Mouse (Mus musculus) lung, postnatal 4 days (tissue): Measurements from ENCODE around the gene 9530003J23Rik.
A peak's percentile ranks its signal among the peaks of the same experiment; 100 is the strongest.
"Not testable (repeated sequence)": the region's sequence is repeated elsewhere in the genome, so short reads cannot be mapped to it uniquely, and the experiment has no call there.

Source experiments
- DNase-seq, 2 experiments: peaks; one replicate each; pipeline ENCODE4 v3.0.0; 2021

The 9530003J23Rik gene

GRCm38 (mm10) chr10:117224102-117224990 is 14.2 kb downstream of the 9530003J23Rik start, which contains the start of gene Yeats4:
Gene Yeats4 (minus strand): TSS chr10:117224507.
- peak; percentile 96 to 97 for DNase-seq

DNA sequence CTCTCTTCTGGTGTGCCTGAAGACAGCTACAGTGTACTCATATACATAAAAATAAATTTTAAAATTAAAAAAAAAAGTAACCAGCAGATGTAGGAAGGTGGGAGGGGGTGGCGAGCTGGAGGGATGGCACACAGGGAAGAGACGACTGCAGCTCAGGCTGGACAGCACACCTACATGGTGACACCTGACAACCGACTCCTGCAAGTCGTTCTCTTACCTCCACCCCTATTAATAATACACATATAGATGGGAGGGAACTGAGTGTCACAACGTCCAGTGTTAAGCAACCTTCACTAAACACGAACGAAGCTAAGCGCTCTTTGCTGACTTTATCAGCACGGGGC is 14.8 kb downstream of the 9530003J23Rik start:
- DNase-seq, result no peak

DNA sequence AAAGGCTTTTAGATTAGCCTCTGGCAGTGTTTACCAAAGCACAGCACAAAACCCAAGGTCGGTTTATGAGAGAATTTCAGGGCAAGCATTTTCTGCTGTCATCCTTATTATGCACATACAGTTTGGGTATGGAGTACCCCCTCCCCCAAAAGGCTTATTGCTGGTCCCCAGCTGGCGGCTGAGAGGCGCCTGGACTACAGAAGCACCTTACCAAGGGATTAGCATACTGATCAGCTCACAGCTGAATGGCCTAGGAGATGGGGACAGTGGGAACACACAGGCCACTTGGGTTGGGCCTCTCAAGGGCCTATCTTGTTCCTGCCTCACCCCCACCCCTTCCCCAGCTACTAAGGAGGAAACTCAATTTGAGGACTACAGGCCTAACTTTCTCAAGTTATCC is 15.7 kb downstream of the 9530003J23Rik start:
- DNase-seq, result no peak

DNA sequence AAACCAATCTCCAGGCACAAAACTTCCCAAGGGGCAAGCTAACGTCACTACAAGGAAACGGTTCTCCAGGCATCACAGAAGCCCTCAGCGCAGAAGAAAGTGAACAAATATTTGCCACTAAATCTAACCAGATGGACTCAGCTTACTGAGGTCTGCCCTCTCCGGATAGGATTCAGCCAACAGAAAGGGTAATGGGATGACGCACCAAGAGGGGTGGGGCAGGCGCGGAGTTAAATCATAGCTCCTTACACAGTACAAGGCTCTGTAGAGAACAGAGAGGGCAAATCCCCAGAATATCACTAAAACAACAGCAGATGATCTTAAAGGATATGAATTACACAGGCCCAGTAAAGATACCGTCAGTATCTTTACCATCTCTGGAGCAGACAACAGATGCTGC is 20.2 kb downstream of the 9530003J23Rik start:
- no peak for DNase-seq

GRCm38 (mm10) chr10:117217246-117217840 is 21.2 kb downstream of the 9530003J23Rik start:
- DNase-seq, result no peak

DNA sequence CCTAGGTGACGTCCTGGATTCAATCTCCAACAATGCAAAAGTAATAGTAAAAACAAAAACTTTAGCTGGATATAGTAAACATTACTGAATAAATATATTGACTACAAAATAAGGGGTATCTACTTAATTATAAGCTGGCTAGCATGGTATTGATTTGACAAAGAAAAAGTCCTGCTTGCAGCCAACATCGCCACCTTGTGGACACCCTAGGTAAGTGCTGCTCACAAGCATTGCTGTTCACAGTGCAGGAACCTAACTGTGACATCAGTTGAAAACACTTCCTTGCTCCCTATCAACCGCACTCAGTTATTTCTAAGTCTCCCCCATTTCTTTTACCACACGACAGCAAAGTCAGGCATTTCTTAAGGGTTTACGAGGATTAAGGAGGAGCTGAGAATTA is 21.7 kb downstream of the 9530003J23Rik start:
- peak in 1 of 2 experiments; percentile 69 for DNase-seq

- peak in 1 of 2 experiments; percentile 46 for DNase-seq
These were observed 22.4 kb downstream of the 9530003J23Rik start for GRCm38 (mm10) chr10:117216132-117216495.

DNA sequence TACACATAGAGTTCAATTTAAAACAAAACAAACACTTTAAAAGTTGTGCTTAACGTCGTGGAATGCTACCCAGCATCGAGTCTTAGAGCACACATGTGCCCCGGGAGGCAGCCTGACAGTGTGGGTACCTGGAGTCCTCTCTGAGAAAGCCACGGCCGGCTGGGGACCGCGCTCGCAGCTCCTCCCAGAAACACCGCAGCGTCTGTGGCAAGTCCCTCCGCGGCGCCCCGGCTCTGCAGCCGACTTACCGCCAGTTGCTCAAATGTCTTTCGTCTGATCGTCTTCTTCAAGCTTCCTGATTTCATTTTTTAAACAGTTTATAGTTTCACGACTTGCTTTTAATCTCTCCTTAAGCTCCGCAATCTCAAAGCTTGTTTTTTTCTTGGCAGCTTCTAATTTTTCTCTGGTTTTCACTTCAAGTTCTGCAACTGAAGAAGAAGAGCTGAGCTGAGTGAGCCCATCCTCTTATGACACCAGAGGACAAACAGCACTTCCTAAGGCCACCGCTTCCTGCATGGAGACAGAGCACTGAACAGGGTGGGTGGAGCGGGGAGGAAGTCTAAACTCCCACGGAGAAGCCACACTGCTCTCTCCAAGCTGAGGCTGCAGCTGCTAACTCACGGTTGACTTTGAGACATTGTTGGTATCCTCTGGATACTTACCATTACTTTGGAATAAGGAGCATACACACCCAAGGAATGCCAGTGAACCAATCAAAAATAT is 22.9 kb downstream of the 9530003J23Rik start:
- DNase-seq, result no peak

- DNase-seq, result no peak
These were observed 27.5 kb downstream of the 9530003J23Rik start for GRCm38 (mm10) chr10:117211023-117211422.

DNA sequence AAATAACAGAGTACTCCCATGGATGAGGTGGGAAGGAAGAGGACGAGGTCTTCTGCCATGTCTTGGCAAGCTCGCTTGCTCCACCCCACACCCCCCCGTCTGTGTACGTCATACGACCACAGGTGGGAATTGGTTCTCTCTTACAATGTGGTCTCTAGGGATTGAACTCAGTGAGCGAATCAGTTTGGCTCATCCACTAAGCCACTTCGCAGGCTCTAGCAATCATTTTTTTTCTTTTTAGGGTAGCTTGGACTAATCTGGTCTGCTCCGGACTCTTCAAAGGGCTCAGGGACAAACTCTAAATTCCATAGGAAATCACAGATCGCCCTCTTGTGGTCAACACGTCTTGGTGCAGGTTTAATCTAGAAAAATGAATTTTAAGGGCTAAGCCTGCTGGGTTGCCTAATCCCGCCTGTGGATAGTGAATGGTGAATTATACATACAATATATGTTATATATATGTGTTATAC is 29.0 kb downstream of the 9530003J23Rik start:
- DNase-seq, result peak in 1 of 2 experiments; percentile 57

DNA sequence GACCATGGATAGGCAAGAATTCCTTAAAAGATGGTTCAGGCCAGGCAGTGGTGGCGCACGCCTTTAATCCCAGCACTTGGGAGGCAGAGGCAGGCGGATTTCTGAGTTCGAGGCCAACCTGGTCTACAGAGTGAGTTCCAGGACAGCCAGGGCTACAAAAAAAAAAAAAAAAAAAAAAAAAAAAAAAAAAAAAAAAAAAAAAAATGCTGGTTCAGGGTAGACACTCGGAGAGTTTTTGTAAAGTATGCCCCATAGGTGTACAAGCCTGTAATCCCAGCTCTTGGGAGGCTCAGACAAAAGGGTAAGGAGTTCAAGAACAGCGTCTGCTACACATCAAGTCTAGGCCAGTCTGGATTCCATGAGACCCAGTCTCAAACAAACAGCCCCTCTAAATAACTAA is 29.7 kb downstream of the 9530003J23Rik start:
- DNase-seq, result not testable (repeated sequence)

GRCm38 (mm10) chr10:117208221-117208620 is 30.3 kb downstream of the 9530003J23Rik start:
- no peak for DNase-seq

GRCm38 (mm10) chr10:117206070-117206469 is 32.4 kb downstream of the 9530003J23Rik start:
- no peak for DNase-seq

- DNase-seq, result no peak
These were observed 34.9 kb downstream of the 9530003J23Rik start for GRCm38 (mm10) chr10:117203558-117203981.

- no peak for DNase-seq
These were observed 35.4 kb downstream of the 9530003J23Rik start for GRCm38 (mm10) chr10:117202981-117203557.

- DNase-seq, result no peak
These were observed 38.8 kb downstream of the 9530003J23Rik start for GRCm38 (mm10) chr10:117199701-117200100.

GRCm38 (mm10) chr10:117196696-117197095 is 41.8 kb downstream of the 9530003J23Rik start:
- DNase-seq, result no peak

GRCm38 (mm10) chr10:117195748-117196147 is 42.8 kb downstream of the 9530003J23Rik start:
- DNase-seq, result no peak

DNA sequence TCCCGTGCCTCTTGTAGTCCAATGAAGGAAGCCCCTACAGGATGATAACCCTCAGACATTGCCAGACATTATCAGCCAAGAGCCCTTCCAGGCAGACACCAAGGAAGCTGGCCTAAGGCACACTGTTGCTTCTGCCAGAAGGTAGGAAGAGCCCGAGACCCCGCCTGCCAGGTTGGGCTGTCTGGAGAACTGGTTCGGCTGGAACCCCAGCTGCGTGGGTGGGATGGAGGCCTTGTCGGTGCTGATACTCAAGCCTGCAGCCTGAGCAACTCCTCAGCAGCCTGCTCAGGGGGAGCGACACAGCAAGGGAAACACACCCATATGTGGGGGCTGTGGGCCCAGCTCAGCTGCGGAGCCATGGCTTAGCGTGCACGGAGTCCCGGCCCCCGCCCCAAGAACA is 43.5 kb downstream of the 9530003J23Rik start:
- DNase-seq, result no peak

DNA sequence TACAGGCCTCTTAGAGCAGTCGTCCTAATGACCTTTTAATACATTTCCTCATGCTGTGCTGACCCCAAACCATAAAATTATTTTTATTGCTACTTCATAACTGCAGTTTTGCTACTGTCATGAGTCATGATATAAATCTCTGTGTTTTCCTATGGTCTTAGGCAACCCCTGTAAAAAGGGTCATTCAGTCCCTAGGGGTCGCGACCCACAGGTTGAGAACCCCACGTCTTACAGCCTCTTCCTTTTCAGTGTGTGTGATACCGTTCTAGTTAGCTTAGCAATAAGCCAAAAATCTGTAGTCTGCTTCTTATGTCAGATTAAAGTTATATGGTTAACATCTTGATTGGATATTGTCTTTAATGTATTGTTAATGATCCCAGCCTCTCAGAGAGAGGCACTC is 45.1 kb downstream of the 9530003J23Rik start:
- no peak for DNase-seq

DNA sequence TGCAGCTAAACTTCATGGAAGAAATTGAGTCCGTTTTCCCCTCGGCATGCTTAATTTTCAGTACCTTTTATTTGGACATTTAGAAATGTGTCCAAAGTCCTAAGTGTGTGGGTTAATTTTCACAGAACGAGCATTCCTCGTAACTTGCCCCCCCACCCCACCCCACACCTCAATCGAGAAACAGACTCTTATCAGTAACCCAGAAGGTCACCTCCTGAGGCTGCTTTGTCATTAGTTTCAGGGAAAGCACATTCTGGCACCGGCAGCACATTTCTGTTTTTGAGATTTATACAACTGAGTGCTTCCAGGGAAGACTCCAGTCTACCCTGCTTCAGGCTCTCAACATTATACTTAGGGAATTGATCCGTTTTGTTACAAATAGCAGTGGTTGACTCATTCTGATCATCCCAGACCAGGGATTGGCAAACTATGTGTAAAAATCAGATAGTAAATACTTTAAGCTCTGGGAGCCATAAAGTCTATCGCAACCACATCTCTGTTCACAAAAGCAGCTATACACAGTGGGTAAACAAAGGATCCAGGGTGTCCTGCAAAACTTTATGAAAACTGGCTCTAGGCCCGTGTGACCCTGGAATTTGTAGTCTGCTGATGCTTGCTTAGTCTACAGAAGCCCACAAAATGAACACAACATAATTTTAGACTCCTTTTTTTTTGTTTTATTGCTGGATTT is 53.0 kb downstream of the 9530003J23Rik start:
- no peak for DNase-seq
